Mouse (Mus musculus) liver, embryonic 11.5 days (tissue): ENCODE results near the gene Kcnd2. TPM values are rescaled to one million over a fixed set of nuclear protein-coding genes. Genes with fewer than 3 reads are reported as not detected.

ENCODE experiments used
- ATAC-seq: fragments of 200-750 bp; cut with Nextera tagmentation; replicated peaks from 2 replicates; pipeline ENCODE4 v1.8.0; 2017; ENCODE audit warnings: moderate number of reproducible peaks, mild to moderate bottlenecking, moderate TSS enrichment, moderate library complexity; ENCODE audit not compliant: low FRiP score
- DNase-seq: peaks from one replicate; pipeline ENCODE4 v3.0.0-alpha.2; 2017; ENCODE audit warnings: low spot score
- H3K27ac ChIP-seq: fragments of 300-500 bp; sonication (generic); 2 replicates; pipeline ENCODE4 v1.5.1; 2014; ENCODE audit warnings: mild to moderate bottlenecking, low read depth, low read length, control low read depth
- H3K27me3 ChIP-seq: fragments of 300-500 bp; sonication (generic); replicated peaks from 2 replicates; pipeline ENCODE4 v1.6.1; 2014; ENCODE audit warnings: low read length, mixed read lengths; ENCODE audit not compliant: control insufficient read depth, insufficient read depth
- H3K36me3 ChIP-seq: fragments of 300-500 bp; sonication (generic); 2 replicates; pipeline ENCODE4 v1.6.1; 2014; ENCODE audit warnings: mild to moderate bottlenecking, low read length, moderate library complexity, mixed read lengths; ENCODE audit not compliant: control insufficient read depth, insufficient read depth
- H3K4me1 ChIP-seq: fragments of 300-500 bp; sonication (generic); replicated peaks from 2 replicates; pipeline ENCODE4 v1.6.1; 2014; ENCODE audit warnings: low read length, mixed read lengths; ENCODE audit not compliant: control insufficient read depth, insufficient read depth
- H3K4me2 ChIP-seq: fragments of 300-500 bp; sonication (generic); 2 replicates; pipeline ENCODE4 v1.6.1; 2014; ENCODE audit warnings: mild to moderate bottlenecking, control low read depth, moderate library complexity
- H3K4me3 ChIP-seq: fragments of 300-500 bp; sonication (generic); 2 replicates; pipeline ENCODE4 v1.5.1; 2014; ENCODE audit warnings: low read depth, low read length, control low read depth
- H3K9ac ChIP-seq: fragments of 300-500 bp; sonication (generic); 2 replicates; pipeline ENCODE4 v1.6.1; 2014; ENCODE audit warnings: low read depth, low read length, control low read depth
- H3K9me3 ChIP-seq: fragments of 300-500 bp; sonication (generic); 2 replicates; pipeline ENCODE4 v1.6.1; 2016; ENCODE audit warnings: low read length, inconsistent platforms, mixed read lengths; ENCODE audit not compliant: control insufficient read depth
- WGBS: fragments of 180-500 bp; shearing (Covaris S2); extraction: QIAGEN DNeasy Blood & Tissue Kit; methylation state at CpG from one replicate; pipeline ENCODE4 v1.1.7; 2014; 5-methylcytosine and 5-hydroxymethylcytosine counted together
- polyA plus RNA-seq: library from polyadenylated mRNA; unstranded; fragments of >200 nt; fragmentation: Nextera tagmentation; extraction: Ambion mirVana; gene quantifications from 2 replicates; pipeline ENCODE4 v1.2.1, GENCODE M21; 2014

The Kcnd2 gene
- polyA plus RNA-seq, 1 experiment from 2014 or later: 0.21 TPM

DNA sequence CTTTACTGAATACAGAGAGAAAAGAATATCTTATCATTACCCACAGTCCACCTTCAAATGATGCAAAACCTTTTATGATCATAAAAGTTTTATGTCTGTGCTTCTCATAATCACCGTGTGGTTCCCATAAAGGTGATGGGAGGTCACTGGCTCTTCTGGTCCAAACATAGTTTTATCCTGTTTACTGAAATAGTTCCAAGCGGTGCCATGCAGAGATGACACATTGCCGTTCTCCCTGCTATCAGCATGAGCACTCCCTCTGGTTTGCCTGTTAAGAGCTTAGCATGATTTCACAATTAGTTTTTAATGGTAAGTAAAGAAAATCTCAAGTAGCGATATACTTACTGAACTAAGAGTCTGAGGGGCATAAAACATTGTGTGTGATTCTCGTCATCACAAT, 43.7 kb downstream of the Kcnd2 start:
- no peak for DNase-seq
- WGBS: 73% methylated on average over 5 of the region's 5 CpGs

DNA sequence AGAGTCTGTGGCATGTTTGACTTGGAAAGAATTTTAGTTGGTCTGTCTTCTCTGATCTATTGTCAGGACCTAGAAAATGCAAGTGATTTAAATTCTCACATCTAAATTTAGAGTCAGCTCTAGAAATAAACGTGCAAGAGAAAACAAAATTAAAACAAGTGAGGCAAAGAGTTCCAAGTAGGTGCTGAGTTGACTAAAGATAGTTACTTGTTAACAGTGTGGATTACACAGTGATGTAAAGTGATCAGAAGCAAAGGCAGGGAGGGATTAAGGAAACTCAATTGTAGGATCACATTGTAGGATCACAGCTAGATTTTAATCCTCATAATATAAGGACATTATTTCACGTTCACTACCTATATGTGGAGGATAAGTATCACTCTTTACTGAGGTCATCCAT, 52.6 kb downstream of the Kcnd2 start:
- Histone ChIP-seq H3K4me2 (no peak overlapping the region), H3K27me3 (no peaks in the 10 kb centered on the region), H3K9me3 (no peaks in the 10 kb centered on the region), H3K27ac (no peak overlapping the region), H3K4me3 (no peak overlapping the region), H3K36me3 (no peaks in the 10 kb centered on the region), H3K4me1 (no peaks in the 10 kb centered on the region), H3K9ac (no peak overlapping the region)
- ATAC-seq (no peak), DNase-seq (no peak)
- WGBS: 52% methylated on average over 2 of the region's 2 CpGs

More for the DNA sequence above, 43.7 kb downstream of the Kcnd2 start:
- H3K4me3 ChIP-seq: no peak overlapping the region
- ATAC-seq: no peak
- no peaks in the 10 kb centered on the region for H3K36me3 ChIP-seq
- H3K4me1 ChIP-seq: no peaks in the 10 kb centered on the region
- H3K4me2 ChIP-seq: no peak overlapping the region
- H3K27ac ChIP-seq: no peak overlapping the region
- H3K9ac ChIP-seq: no peak overlapping the region
- H3K9me3 ChIP-seq: no peaks in the 10 kb centered on the region
- no peaks in the 10 kb centered on the region for H3K27me3 ChIP-seq

- H3K4me2 ChIP-seq: no peak overlapping the region
- ATAC-seq (no peak), DNase-seq (no peak)
- no peak overlapping the region for H3K27ac ChIP-seq
- H3K4me1 ChIP-seq: no peaks in the 10 kb centered on the region
- 77% methylated on average over 6 of the region's 6 CpGs for WGBS
- H3K9ac ChIP-seq: no peak overlapping the region
- H3K9me3 ChIP-seq: no peaks in the 10 kb centered on the region
- H3K27me3 ChIP-seq: no peaks in the 10 kb centered on the region
- H3K4me3 ChIP-seq: no peak overlapping the region
- H3K36me3 ChIP-seq: no peaks in the 10 kb centered on the region
Observed at GRCm38 (mm10) chr6:21277343-21277933, 62.1 kb downstream of the Kcnd2 start.

- Histone ChIP-seq H3K27ac (no peak overlapping the region), H3K4me2 (no peak overlapping the region), H3K27me3 (no peaks in the 10 kb centered on the region), H3K36me3 (no peaks in the 10 kb centered on the region), H3K9ac (no peak overlapping the region), H3K9me3 (no peaks in the 10 kb centered on the region), H3K4me1 (no peaks in the 10 kb centered on the region), H3K4me3 (no peak overlapping the region)
- 85% methylated on average over 4 of the region's 4 CpGs for WGBS
- DNase-seq (no peak), ATAC-seq (no peak)
Observed at GRCm38 (mm10) chr6:21304943-21305342, 89.6 kb downstream of the Kcnd2 start.

- no peak for DNase-seq
- no peaks in the 10 kb centered on the region for H3K36me3 ChIP-seq
- ATAC-seq: no peak
- WGBS: 84% methylated on average over 3 of the region's 3 CpGs
- no peak overlapping the region for H3K4me3 ChIP-seq
- H3K9ac ChIP-seq: no peak overlapping the region
- H3K4me2 ChIP-seq: no peak overlapping the region
- H3K27me3 ChIP-seq: no peaks in the 10 kb centered on the region
- H3K4me1 ChIP-seq: no peaks in the 10 kb centered on the region
- H3K9me3 ChIP-seq: no peaks in the 10 kb centered on the region
- H3K27ac ChIP-seq: no peak overlapping the region
Observed at GRCm38 (mm10) chr6:21310159-21310558, 94.9 kb downstream of the Kcnd2 start.

GRCm38 (mm10) chr6:21321407-21321806, 106.1 kb downstream of the Kcnd2 start:
- no peak overlapping the region for H3K27ac ChIP-seq
- no peaks in the 10 kb centered on the region for H3K9me3 ChIP-seq
- no peaks in the 10 kb centered on the region for H3K36me3 ChIP-seq
- WGBS: 87% methylated on average over 6 of the region's 6 CpGs
- H3K4me1 ChIP-seq: no peaks in the 10 kb centered on the region
- H3K4me3 ChIP-seq: no peak overlapping the region
- ATAC-seq (no peak), DNase-seq (no peak)
- H3K9ac ChIP-seq: no peak overlapping the region
- no peak overlapping the region for H3K4me2 ChIP-seq
- no peaks in the 10 kb centered on the region for H3K27me3 ChIP-seq

- no peak for ATAC-seq
- H3K27me3 ChIP-seq: no peaks in the 10 kb centered on the region
- H3K4me2 ChIP-seq: no peak overlapping the region
- H3K27ac ChIP-seq: no peak overlapping the region
- WGBS: 80% methylated on average over 4 of the region's 4 CpGs
- DNase-seq: no peak
- no peak overlapping the region for H3K9ac ChIP-seq
- H3K36me3 ChIP-seq: no peaks in the 10 kb centered on the region
- no peak overlapping the region for H3K4me3 ChIP-seq
- H3K4me1 ChIP-seq: no peaks in the 10 kb centered on the region
- H3K9me3 ChIP-seq: no peaks in the 10 kb centered on the region
Observed at GRCm38 (mm10) chr6:21322211-21322610, 106.9 kb downstream of the Kcnd2 start.

- Histone ChIP-seq H3K27ac (no peak overlapping the region), H3K9ac (no peak overlapping the region)
- WGBS: 61% methylated on average over 1 of the region's 1 CpGs
Observed at GRCm38 (mm10) chr6:21325251-21325650, 109.9 kb downstream of the Kcnd2 start.

DNA sequence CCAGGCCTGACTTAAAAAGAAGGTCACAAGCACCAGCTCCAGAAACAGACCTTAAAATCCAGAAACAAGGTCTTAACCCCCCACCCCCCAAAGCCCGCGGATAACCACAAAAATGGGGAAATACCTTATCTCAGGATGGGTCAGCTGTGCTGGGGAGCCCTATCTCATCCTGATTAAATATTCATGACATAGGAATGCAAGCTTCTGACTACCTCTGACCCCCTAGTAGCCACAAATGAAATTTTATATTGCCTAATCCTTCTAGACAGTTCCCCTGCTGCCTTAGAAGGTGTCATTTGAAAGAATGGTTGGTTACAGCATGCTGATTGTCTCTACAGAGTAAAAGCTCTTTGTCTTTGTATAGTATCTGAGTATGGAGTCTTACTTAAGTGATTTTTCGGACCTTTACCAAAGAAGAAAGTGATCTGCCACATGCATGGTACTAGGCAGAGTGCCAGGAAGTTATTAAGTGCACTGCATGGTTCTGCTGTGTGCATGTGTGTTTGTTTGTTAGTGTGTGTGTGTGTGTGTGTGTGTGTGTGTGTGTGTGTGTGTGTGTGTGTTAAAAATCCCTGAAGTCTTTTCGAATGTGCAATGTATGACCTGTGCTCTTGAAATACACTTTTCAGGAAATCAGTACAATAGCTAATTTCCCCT, 111.9 kb downstream of the Kcnd2 start:
- Histone ChIP-seq H3K4me2 (no peak overlapping the region), H3K4me1 (no peaks in the 10 kb centered on the region), H3K36me3 (no peaks in the 10 kb centered on the region), H3K4me3 (no peak overlapping the region), H3K27me3 (no peaks in the 10 kb centered on the region), H3K9me3 (no peaks in the 10 kb centered on the region), H3K9ac (no peak overlapping the region), H3K27ac (no peak overlapping the region)
- 35% methylated on average over 4 of the region's 4 CpGs for WGBS
- DNase-seq: no peak
- no peak for ATAC-seq

More at GRCm38 (mm10) chr6:21325251-21325650, 109.9 kb downstream of the Kcnd2 start:
- no peak overlapping the region for H3K4me3 ChIP-seq
- ATAC-seq (no peak), DNase-seq (no peak)
- no peaks in the 10 kb centered on the region for H3K4me1 ChIP-seq
- H3K36me3 ChIP-seq: no peaks in the 10 kb centered on the region
- no peaks in the 10 kb centered on the region for H3K27me3 ChIP-seq
- no peaks in the 10 kb centered on the region for H3K9me3 ChIP-seq
- H3K4me2 ChIP-seq: no peak overlapping the region
